Mouse (Mus musculus) bone marrow, adult 2 months (tissue): ENCODE measurements around the gene Farsb. TPM values are rescaled to one million over a fixed set of nuclear protein-coding genes. Genes with fewer than 3 reads are reported as not detected.

ENCODE experiments used
- H3K27ac ChIP-seq: fragments of 200-500 bp; 2 replicates; pipeline ENCODE4 v1.5.1; 2012; ENCODE audit warnings: low read depth, mild to moderate bottlenecking, control low read depth, inconsistent platforms, low read length; ENCODE audit not compliant: control insufficient read depth, poor library complexity, insufficient read depth
- H3K4me1 ChIP-seq: fragments of 200-500 bp; 2 replicates; pipeline ENCODE4 v1.6.1; 2011; ENCODE audit warnings: low read length; ENCODE audit not compliant: control insufficient read depth, insufficient read depth
- H3K4me3 ChIP-seq: fragments of 200-500 bp; replicated peaks from 2 replicates; pipeline ENCODE3; 2011; ENCODE audit warnings: mild to moderate bottlenecking, low read depth, low read length, control low read depth; ENCODE audit not compliant: control insufficient read depth
- CTCF ChIP-seq: fragments of 200-500 bp; IDR thresholded peaks from 2 replicates; pipeline ENCODE4 v1.5.1; 2011; ENCODE audit warnings: low read length, control low read depth; ENCODE audit not compliant: control insufficient read depth, insufficient read depth
- POLR2A ChIP-seq: fragments of 200-500 bp; IDR thresholded peaks from 2 replicates; pipeline ENCODE4 v1.6.1; 2011; ENCODE audit warnings: low read depth, mild to moderate bottlenecking, control low read depth, low read length, borderline replicate concordance; ENCODE audit not compliant: control insufficient read depth
- WGBS: fragments of 180-500 bp; shearing (Covaris S2); methylation state at CpG from one replicate; pipeline ENCODE4 v1.1.7; 2018; 5-methylcytosine and 5-hydroxymethylcytosine counted together
- polyA plus RNA-seq: library from polyadenylated mRNA; stranded (reverse); fragments of >200 nt; gene quantifications from 2 replicates; pipeline ENCODE4 v1.2.4, GENCODE M21; 2011; ENCODE audit warnings: low replicate concordance; ENCODE audit not compliant: missing spikeins, insufficient read depth, insufficient read length

Gene Farsb
- polyA plus RNA-seq, 1 experiment, result 48.6 TPM

GRCm38 (mm10) chr1:78371569-78372236 lies 117.0 kb downstream of the Farsb start:
- TF ChIP-seq CTCF, result no peak
- TF ChIP-seq POLR2A, result no peak
- no peaks in the 10 kb centered on the region for H3K4me1 ChIP-seq
- H3K27ac ChIP-seq, result no peak overlapping the region
- H3K4me3 ChIP-seq, result no peak overlapping the region
- 84% methylated on average over 2 of the region's 2 CpGs for WGBS

- Histone ChIP-seq H3K4me3 (no peak overlapping the region), H3K4me1 (no peaks in the 10 kb centered on the region), H3K27ac (no peak overlapping the region)
- 29% methylated on average over 6 of the region's 6 CpGs for WGBS
- TF ChIP-seq CTCF, result no peak
- no peak for TF ChIP-seq POLR2A
Measured at GRCm38 (mm10) chr1:78370121-78370520, 118.6 kb downstream of the Farsb start.

Other genes with a start within 250 kb of the Farsb start
- gene Sgpp2, start 178.6 kb downstream of the Farsb start, polyA plus RNA-seq, result 0.56 and 0.62 TPM in 2 replicates
- gene Mogat1, start 22.1 kb upstream of the Farsb start, polyA plus RNA-seq, result not detected in 2 replicates
- gene BC035947, start 23.3 kb upstream of the Farsb start, polyA plus RNA-seq, result not detected in 2 replicates
- 1.5 and 4.2 TPM in 2 replicates for gene Acsl3, start 168.9 kb upstream of the Farsb start, polyA plus RNA-seq
- gene Utp14b, start 169.1 kb upstream of the Farsb start, polyA plus RNA-seq, result 1.8 and 3.8 TPM in 2 replicates